Mouse (Mus musculus): ENCODE data around the gene Ptges3l.
"Not testable (repeated sequence)": the region's sequence is repeated elsewhere in the genome, so short reads cannot be mapped to it uniquely, and the experiment has no call there.

Gene Ptges3l

GRCm38 (mm10) chr11:101424925-101425813 is at the start of gene Ptges3l, which contains the start of gene Rundc1:
Gene Ptges3l, minus strand, starts transcription at chr11:101425333.
Gene Rundc1, plus strand, starts transcription at chr11:101425085.
- DNase-seq (ENCODE audit: low spot score in 2 of 2) = peak; percentile 96

GRCm38 (mm10) chr11:101474298-101474697 is 49.2 kb upstream of the Ptges3l start:
- no peak for DNase-seq (ENCODE audit: low spot score in 2 of 2)

DNA sequence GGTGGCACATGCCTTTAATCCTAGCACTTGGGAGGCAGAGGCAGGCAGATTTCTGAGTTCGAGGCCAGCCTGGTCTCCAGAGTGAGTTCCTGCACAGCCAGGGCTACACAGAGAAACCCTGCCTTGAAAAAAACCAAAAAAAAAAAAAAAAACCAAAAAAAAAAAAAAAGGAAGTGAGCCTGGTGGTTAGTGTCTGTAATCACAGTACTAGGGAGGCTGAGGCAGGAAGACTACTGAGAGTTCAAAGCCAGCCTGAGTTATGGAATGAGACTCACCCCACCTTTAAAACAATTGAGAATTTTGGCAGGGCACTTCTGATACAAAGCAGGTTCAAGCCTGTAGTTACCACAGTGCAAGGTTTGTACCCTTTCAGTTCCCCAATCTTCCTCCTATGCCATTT is 48.6 kb upstream of the Ptges3l start:
- DNase-seq (ENCODE audit: low spot score in 2 of 2) = not testable (repeated sequence)

GRCm38 (mm10) chr11:101472336-101472735 is 47.2 kb upstream of the Ptges3l start:
- DNase-seq (ENCODE audit: low spot score in 2 of 2) = no peak

DNA sequence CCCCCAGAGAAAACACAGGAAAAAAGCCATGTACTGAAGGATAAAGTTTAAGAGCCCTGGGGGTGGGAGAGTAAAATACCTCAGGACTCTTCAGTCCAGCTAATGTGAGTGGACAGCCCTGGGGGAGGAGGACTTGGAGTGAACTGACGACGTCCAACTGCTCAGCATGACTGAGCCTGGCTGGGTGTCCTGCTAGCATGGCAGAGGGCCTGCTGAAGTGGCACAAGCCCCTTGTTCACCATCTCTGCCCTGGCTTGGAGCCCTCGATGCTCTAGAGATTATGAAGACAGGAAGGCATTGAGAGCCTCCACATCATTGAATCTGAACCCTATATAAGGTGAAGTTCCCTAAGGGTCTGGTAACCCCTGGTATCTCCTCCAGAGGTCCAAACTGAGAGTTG is 46.8 kb upstream of the Ptges3l start:
- no peak for DNase-seq (ENCODE audit: low spot score in 2 of 2)

DNA sequence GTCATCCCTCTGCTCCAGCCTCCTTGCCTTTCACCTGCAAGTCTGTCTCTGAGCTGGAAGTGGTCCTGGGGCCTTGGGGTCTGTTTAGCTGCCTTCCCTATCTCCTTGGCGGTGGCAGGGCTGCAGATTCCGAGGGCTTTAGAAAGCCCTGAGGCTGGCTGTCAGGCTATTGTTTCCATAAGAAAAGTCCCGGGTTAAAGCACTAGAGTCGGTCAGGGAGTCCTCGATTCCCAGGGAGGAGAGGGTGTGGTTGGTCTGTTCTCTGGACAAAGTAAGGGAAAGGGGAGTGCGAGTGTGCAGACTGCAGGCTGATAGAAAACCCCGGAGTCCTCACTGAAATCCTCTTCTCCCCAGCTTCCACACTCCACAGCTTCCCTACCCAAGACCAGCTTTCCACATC is 45.1 kb upstream of the Ptges3l start:
- no peak for DNase-seq (ENCODE audit: low spot score in 2 of 2)

DNA sequence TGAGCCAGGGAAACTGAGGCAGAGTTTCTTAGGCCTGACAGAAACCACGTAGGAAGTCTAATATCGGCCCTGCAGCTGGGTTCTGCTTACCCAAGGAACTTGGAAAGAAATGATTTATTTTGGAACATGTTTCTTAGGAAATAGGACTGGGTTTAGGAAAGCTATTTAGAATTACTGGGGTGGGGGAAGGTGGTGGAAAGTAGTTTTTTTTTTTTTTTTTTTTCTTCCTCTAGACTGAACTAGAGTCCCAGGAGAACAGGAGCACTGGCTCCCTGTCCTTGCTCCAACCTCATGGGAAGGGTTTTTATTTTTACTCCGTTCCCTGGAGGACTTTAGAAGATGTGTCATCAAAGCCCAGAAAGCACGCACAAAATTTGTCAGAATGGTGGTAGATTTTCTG is 44.0 kb upstream of the Ptges3l start:
- DNase-seq (ENCODE audit: low spot score in 2 of 2) = no peak

DNA sequence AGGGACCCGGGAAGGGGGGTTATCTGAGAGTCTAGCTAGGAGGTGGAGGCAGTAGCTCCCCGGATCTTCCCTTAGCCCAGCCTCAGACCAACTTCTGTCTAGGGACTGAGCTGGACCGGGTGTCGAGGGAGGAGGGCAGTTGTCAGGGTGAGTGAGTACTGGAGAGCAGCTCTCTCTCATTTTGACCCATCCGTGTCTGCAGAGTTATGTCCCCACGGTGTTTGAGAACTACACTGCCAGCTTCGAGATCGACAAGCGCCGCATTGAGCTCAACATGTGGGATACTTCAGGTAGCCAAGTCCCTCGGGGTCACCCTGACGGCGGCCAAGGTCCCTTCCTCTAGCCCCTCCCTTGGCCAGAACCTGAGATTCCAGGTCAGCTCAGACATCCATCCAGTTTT is 43.6 kb upstream of the Ptges3l start:
- no peak for DNase-seq (ENCODE audit: low spot score in 2 of 2)

GRCm38 (mm10) chr11:101468263-101468688 is 43.1 kb upstream of the Ptges3l start:
- DNase-seq (ENCODE audit: low spot score in 2 of 2) = no peak

GRCm38 (mm10) chr11:101467477-101468262 is 42.5 kb upstream of the Ptges3l start:
- peak; percentile 30 to 54 for DNase-seq (ENCODE audit: low spot score in 2 of 2)

GRCm38 (mm10) chr11:101466552-101466950 is 41.4 kb upstream of the Ptges3l start:
- not testable (repeated sequence) for DNase-seq (ENCODE audit: low spot score in 2 of 2)

DNA sequence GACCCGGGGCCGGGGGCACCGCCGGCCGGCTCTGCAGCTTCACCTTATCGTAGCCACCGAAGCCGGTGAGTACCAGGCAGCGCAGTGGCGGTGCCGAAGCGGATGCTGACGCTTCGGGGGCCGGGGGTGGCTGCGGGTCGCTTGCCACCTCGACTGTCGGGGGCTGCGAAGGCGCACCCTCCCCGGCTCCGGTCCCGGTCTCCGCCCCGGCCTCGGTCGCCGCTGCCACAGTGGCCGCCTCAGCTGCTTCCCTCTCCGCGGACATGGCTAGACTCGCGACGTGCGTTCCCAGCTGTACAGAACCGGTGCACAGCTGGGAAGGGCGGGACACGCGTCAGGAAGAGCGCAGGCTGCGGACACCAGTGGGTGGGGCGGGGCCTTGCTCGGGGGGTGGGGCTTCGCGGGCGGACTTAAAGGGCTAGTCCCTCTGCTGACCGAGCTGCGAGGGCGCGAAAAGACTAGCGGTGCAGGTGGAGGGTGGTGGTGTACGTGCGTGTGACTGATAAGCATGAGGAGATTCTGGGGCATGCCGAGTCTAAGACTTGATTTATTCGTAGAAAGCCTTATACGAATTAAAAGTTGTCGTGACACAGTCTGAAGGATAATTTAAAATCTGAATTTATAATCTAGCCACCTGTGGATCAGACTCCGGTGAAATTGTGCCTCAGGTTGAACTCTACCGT is 40.9 kb upstream of the Ptges3l start, which contains the start of gene Vat1:
Vat1 (minus strand) TSS at position 362 of the 683 bp plus-strand sequence.
- DNase-seq (ENCODE audit: low spot score in 2 of 2) = peak; percentile 47 to 48

DNA sequence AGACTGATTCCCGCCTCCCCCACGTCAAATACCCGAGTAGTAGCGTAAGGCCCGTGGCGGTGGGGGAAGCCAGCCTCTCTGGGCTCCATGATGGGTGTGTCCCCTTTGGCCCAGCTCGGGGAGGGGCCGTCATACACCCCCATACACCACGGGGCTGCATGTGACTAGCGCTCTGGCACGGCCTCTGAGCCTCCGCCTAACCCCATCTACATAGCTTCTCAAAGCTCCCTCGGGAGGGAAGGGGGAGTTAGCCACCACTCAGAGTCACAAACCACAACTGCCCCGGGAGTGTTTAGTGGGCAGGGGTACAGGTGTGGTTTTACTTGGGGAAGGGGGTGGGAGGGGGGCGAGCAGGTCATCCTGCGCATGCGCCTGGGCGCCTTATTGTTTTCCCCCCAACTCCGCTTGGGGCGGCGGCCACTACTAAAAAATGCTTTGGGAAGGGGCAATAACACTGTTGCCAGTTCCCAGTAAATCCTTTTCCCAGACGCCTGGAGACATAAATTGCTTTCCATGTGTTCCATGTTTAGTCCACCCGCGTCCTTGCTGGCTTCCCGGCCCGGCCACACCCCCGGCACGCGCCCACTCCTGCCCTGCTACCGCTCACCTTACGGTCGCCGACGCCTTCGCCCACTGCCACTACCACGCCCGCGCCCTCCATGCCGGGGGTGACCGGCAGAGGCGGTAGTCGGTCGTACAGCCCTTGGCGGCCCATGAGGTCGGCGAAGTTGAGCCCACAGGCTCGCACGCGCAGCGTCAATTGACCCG is 40.2 kb upstream of the Ptges3l start:
- no peak for DNase-seq (ENCODE audit: low spot score in 2 of 2)

GRCm38 (mm10) chr11:101464211-101465100 is 39.3 kb upstream of the Ptges3l start, which contains the start of gene Rnd2:
Gene Rnd2, plus strand, starts transcription at chr11:101464999.
- DNase-seq (ENCODE audit: low spot score in 2 of 2) = no peak

DNA sequence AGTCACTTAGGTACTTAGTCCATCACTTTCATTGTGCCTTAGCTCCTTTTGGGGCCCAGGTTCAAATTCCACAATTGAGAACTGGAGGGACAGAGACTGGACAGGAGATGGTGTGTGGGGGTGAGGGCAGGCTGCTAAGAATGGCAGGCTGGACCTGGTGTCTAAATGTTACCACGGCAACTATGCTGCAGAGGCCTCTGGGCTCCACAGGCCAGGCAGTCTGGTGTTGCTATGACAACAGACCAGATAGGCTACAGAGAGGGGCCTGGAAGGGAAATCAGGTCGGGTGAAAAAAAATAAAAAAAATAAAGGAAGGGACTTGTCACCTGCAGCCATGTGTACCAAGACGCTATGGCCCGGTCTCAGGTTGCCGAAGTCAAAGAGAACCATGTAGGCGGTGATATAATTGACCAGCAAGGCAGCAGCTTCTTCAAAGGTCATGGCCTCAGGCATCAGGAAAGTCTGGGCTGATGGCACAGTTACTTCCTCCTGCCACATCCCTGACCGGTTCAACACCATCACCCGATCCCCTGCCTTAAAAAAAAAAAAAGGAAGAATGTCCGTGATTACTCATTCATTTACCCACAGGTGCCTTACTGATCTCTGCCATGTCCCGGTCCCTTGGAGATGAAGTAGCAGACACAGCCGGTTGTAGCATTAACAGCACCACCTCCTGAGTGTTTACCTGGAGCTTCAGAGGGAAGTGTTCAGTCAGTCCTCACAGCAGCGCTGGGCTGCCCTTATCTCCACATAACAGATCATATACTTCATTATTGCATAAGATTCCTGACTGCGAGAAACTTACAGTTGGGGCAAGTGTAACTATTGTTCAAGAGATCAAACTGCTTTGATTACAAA is 37.7 kb upstream of the Ptges3l start:
- no peak for DNase-seq (ENCODE audit: low spot score in 2 of 2)

DNA sequence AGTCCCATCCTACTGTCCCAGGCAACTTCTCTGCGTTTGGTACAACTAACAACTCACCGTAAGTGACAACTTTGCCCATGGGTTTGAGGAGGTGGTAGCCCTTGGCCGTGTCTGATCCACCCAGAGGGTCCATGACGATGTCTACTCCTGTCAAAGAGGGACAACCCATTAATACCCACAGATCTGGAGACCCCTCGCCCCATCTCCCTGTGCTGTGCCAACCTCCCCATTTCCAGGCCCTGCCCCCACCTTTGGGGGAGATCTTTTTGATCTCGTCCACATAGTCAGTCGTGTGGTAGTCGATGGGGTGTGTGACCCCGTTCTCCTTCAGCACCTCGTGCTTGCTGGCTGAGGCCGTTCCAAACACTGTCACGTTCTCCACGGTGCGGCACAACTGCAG is 37.0 kb upstream of the Ptges3l start:
- no peak for DNase-seq (ENCODE audit: low spot score in 2 of 2)

DNA sequence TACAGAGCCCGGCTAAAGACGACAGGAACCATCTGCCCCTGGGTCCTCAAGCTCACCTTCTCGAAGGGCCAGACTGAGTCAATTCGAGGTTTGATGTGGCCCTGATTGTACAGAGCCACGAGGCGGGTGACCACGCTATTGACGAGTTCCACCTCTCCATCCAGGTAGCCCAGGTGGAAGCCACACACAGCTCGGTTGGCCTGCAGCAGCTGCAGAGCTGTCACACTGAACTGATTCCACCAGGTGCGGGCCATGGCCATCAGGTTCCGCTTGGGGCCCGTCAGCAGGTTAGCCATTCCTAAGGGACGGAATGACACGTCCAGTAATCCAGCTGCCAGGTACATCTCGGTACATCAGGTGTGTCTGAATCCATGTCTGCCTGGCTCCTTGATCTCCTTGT is 35.2 kb upstream of the Ptges3l start:
- no peak for DNase-seq (ENCODE audit: low spot score in 2 of 2)

GRCm38 (mm10) chr11:101459716-101460115 is 34.6 kb upstream of the Ptges3l start:
- no peak for DNase-seq (ENCODE audit: low spot score in 2 of 2)

DNA sequence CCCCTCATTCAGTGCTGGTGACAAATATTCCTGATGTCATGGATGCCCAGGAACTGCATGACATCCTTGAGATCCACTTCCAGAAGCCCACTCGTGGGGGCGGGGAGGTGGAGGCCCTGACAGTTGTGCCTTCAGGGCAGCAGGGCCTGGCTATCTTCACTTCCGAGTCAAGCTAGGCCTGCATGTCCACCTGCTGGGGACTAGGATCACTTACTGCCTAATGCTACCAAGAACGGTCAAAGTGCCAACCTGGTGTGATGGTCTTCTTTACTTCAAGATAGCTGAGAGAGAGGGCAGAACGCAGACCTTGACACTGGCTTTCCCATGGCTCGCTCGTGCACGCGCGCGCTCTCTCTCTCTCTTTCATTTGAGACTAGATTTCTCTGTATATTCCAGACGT is 33.1 kb upstream of the Ptges3l start:
- no peak for DNase-seq (ENCODE audit: low spot score in 2 of 2)
